Mouse (Mus musculus) neural tube, embryonic 15.5 days (tissue): ENCODE measurements around the gene Luc7l3. TPM values are rescaled to one million over a fixed set of nuclear protein-coding genes. Genes with fewer than 3 reads are reported as not detected.
A peak's percentile ranks its signal among the peaks of the same experiment; 100 is the strongest.

Experiments
- ATAC-seq: fragments of 200-750 bp; cut with Nextera tagmentation; 2 replicates; pipeline ENCODE4 v1.8.0; 2017; ENCODE audit warnings: mild to moderate bottlenecking, moderate TSS enrichment, moderate library complexity; ENCODE audit not compliant: low FRiP score
- H3K27ac ChIP-seq: fragments of 300-500 bp; sonication (generic); replicated peaks from 2 replicates; pipeline ENCODE4 v1.5.1; 2015; ENCODE audit warnings: mild to moderate bottlenecking, inconsistent platforms
- H3K27me3 ChIP-seq: fragments of 300-500 bp; sonication (generic); replicated peaks from 2 replicates; pipeline ENCODE4 v1.6.1; 2015; ENCODE audit warnings: inconsistent platforms
- H3K36me3 ChIP-seq: fragments of 300-500 bp; sonication (generic); 2 replicates; pipeline ENCODE4 v1.6.1; 2015; ENCODE audit warnings: inconsistent platforms
- H3K4me1 ChIP-seq: fragments of 300-500 bp; sonication (generic); 2 replicates; pipeline ENCODE4 v1.6.1; 2015; ENCODE audit warnings: inconsistent platforms
- H3K4me2 ChIP-seq: fragments of 300-500 bp; sonication (generic); 2 replicates; pipeline ENCODE4 v1.6.1; 2015; ENCODE audit warnings: inconsistent platforms, mild to moderate bottlenecking, moderate library complexity
- H3K4me3 ChIP-seq: fragments of 300-500 bp; sonication (generic); replicated peaks from 2 replicates; pipeline ENCODE4 v1.5.1; 2015; ENCODE audit warnings: mild to moderate bottlenecking, inconsistent platforms
- H3K9ac ChIP-seq: fragments of 300-500 bp; sonication (generic); replicated peaks from 2 replicates; pipeline ENCODE4 v1.6.1; 2015; ENCODE audit warnings: mild to moderate bottlenecking, inconsistent platforms
- H3K9me3 ChIP-seq: fragments of 300-500 bp; sonication (generic); replicated peaks from 2 replicates; pipeline ENCODE4 v1.6.1; 2016; ENCODE audit warnings: inconsistent platforms
- WGBS: fragments of 180-500 bp; shearing (Covaris S2); methylation state at CpG from one replicate; pipeline ENCODE4 v1.1.7; 2015; ENCODE audit warnings: mixed read lengths; 5-methylcytosine and 5-hydroxymethylcytosine counted together
- polyA plus RNA-seq: library from polyadenylated mRNA; unstranded; fragments of >200 nt; fragmentation: Nextera tagmentation; extraction: Ambion mirVana; gene quantifications from 2 replicates; pipeline ENCODE4 v1.2.1, GENCODE M21; 2015

The Luc7l3 gene
- polyA plus RNA-seq, 1 experiment from 2014 or later, result 133 TPM

- Histone ChIP-seq H3K27me3 (no peaks in the 10 kb centered on the region), H3K4me1 (no peaks in the 10 kb centered on the region), H3K9ac (no peak overlapping the region), H3K36me3 (peaks cover 39% of the 10 kb centered on the region), H3K4me2 (no peak overlapping the region), H3K9me3 (no peaks in the 10 kb centered on the region), H3K27ac (no peak overlapping the region), H3K4me3 (no peak overlapping the region)
- 90% methylated on average over 6 of the region's 6 CpGs for WGBS
- ATAC-seq, result no peak
Measured at GRCm38 (mm10) chr11:94283536-94284099, 38.2 kb downstream of the Luc7l3 start.

- H3K27ac ChIP-seq, result no peak overlapping the region; the same call in 1 of the 2 replicates
- ATAC-seq, result no peak
- WGBS, result 62% methylated on average over 5 of the region's 5 CpGs
- no peaks in the 10 kb centered on the region for H3K27me3 ChIP-seq
- H3K9me3 ChIP-seq, result no peaks in the 10 kb centered on the region
- peaks cover 3% of the 10 kb centered on the region; the same call in 1 of the 2 replicates for H3K4me1 ChIP-seq
- H3K4me2 ChIP-seq, result no peak overlapping the region
- H3K4me3 ChIP-seq, result no peak overlapping the region
- no peak overlapping the region for H3K9ac ChIP-seq
- peaks cover 30% of the 10 kb centered on the region for H3K36me3 ChIP-seq
Measured at GRCm38 (mm10) chr11:94282291-94282690, 39.5 kb downstream of the Luc7l3 start.

- no peak within 1 kb of the TSS; the same call in 1 of the 2 replicates for H3K27ac ChIP-seq
- no peak within 1 kb of the TSS for H3K4me2 ChIP-seq
- H3K4me3 ChIP-seq, result no peak within 1 kb of the TSS
- peaks cover 22% of the 10 kb centered on the region for H3K36me3 ChIP-seq
- 80% methylated on average over 11 of the region's 11 CpGs for WGBS
- no peaks in the 10 kb centered on the region for H3K9me3 ChIP-seq
- no peak for ATAC-seq
- H3K9ac ChIP-seq, result no peak within 1 kb of the TSS
- H3K27me3 ChIP-seq, result no peaks in the 10 kb centered on the region
- H3K4me1 ChIP-seq, result peaks cover 10% of the 10 kb centered on the region
Measured at GRCm38 (mm10) chr11:94281199-94282181, 40.3 kb downstream of the Luc7l3 start, which contains the start of gene Gm21885. Gene Gm21885, plus strand, starts transcription at chr11:94281873.

GRCm38 (mm10) chr11:94276869-94277337, 44.9 kb downstream of the Luc7l3 start:
- H3K9me3 ChIP-seq, result no peaks in the 10 kb centered on the region
- 7% methylated on average over 20 of the region's 20 CpGs for WGBS
- H3K4me1 ChIP-seq, result peaks cover 14% of the 10 kb centered on the region
- ATAC-seq, result peak; percentile 87
- no peaks in the 10 kb centered on the region for H3K27me3 ChIP-seq
- H3K36me3 ChIP-seq, result no peaks in the 10 kb centered on the region
- H3K4me2 ChIP-seq, result peak overlapping the region; percentile 61
- H3K27ac ChIP-seq, result peak overlapping the region; percentile 58
- H3K4me3 ChIP-seq, result peak overlapping the region; percentile 32
- H3K9ac ChIP-seq, result peak overlapping the region; percentile 43

GRCm38 (mm10) chr11:94275686-94276085, 46.1 kb downstream of the Luc7l3 start:
- no peaks in the 10 kb centered on the region for H3K27me3 ChIP-seq
- no peak overlapping the region for H3K4me2 ChIP-seq
- WGBS, result 85% methylated on average over 2 of the region's 2 CpGs
- H3K27ac ChIP-seq, result no peak overlapping the region
- ATAC-seq, result no peak
- H3K4me3 ChIP-seq, result no peak overlapping the region
- H3K9me3 ChIP-seq, result no peaks in the 10 kb centered on the region
- no peaks in the 10 kb centered on the region for H3K36me3 ChIP-seq
- H3K4me1 ChIP-seq, result peaks cover 14% of the 10 kb centered on the region
- H3K9ac ChIP-seq, result no peak overlapping the region

GRCm38 (mm10) chr11:94275226-94275625, 46.6 kb downstream of the Luc7l3 start:
- H3K9ac ChIP-seq, result no peak overlapping the region
- H3K36me3 ChIP-seq, result no peaks in the 10 kb centered on the region
- peaks cover 14% of the 10 kb centered on the region for H3K4me1 ChIP-seq
- H3K9me3 ChIP-seq, result no peaks in the 10 kb centered on the region
- H3K27me3 ChIP-seq, result no peaks in the 10 kb centered on the region
- no peak overlapping the region for H3K4me2 ChIP-seq
- ATAC-seq, result no peak
- H3K4me3 ChIP-seq, result no peak overlapping the region
- WGBS, result 87% methylated on average over 7 of the region's 7 CpGs
- H3K27ac ChIP-seq, result no peak overlapping the region

GRCm38 (mm10) chr11:94274206-94274867, 47.5 kb downstream of the Luc7l3 start:
- no peak for ATAC-seq
- peaks cover 14% of the 10 kb centered on the region for H3K4me1 ChIP-seq
- H3K27me3 ChIP-seq, result no peaks in the 10 kb centered on the region
- H3K9ac ChIP-seq, result no peak overlapping the region
- H3K9me3 ChIP-seq, result no peaks in the 10 kb centered on the region
- no peak overlapping the region for H3K4me3 ChIP-seq
- WGBS, result 94% methylated on average over 10 of the region's 10 CpGs
- H3K36me3 ChIP-seq, result no peaks in the 10 kb centered on the region
- no peak overlapping the region for H3K4me2 ChIP-seq
- no peak overlapping the region for H3K27ac ChIP-seq

GRCm38 (mm10) chr11:94272960-94273927, 48.5 kb downstream of the Luc7l3 start:
- no peak for ATAC-seq
- H3K4me1 ChIP-seq, result peaks cover 14% of the 10 kb centered on the region
- 90% methylated on average over 21 of the region's 21 CpGs for WGBS
- no peaks in the 10 kb centered on the region for H3K36me3 ChIP-seq
- no peaks in the 10 kb centered on the region for H3K9me3 ChIP-seq
- no peak overlapping the region for H3K9ac ChIP-seq
- no peak overlapping the region for H3K4me3 ChIP-seq
- H3K27me3 ChIP-seq, result no peaks in the 10 kb centered on the region
- H3K27ac ChIP-seq, result no peak overlapping the region
- no peak overlapping the region for H3K4me2 ChIP-seq

- H3K9me3 ChIP-seq, result no peaks in the 10 kb centered on the region
- H3K4me3 ChIP-seq, result no peak overlapping the region
- ATAC-seq, result no peak
- H3K27me3 ChIP-seq, result no peaks in the 10 kb centered on the region
- no peak overlapping the region for H3K9ac ChIP-seq
- H3K4me1 ChIP-seq, result no peaks in the 10 kb centered on the region; the same call in 1 of the 2 replicates
- 92% methylated on average over 2 of the region's 2 CpGs for WGBS
- no peak overlapping the region for H3K27ac ChIP-seq
- H3K36me3 ChIP-seq, result no peaks in the 10 kb centered on the region
- H3K4me2 ChIP-seq, result no peak overlapping the region
Measured at GRCm38 (mm10) chr11:94271015-94271414, 50.8 kb downstream of the Luc7l3 start.

GRCm38 (mm10) chr11:94269906-94270305, 51.9 kb downstream of the Luc7l3 start:
- Histone ChIP-seq H3K4me2 (no peak overlapping the region), H3K9ac (no peak overlapping the region), H3K4me3 (no peak overlapping the region), H3K36me3 (no peaks in the 10 kb centered on the region), H3K4me1 (peaks cover 7% of the 10 kb centered on the region; the same call in 1 of the 2 replicates), H3K27me3 (no peaks in the 10 kb centered on the region), H3K9me3 (no peaks in the 10 kb centered on the region), H3K27ac (no peak overlapping the region)
- ATAC-seq, result no peak
- WGBS, result 91% methylated on average over 7 of the region's 7 CpGs
